ENCODE assay signal across 15 mouse cellular contexts in the genomic region with DNA sequence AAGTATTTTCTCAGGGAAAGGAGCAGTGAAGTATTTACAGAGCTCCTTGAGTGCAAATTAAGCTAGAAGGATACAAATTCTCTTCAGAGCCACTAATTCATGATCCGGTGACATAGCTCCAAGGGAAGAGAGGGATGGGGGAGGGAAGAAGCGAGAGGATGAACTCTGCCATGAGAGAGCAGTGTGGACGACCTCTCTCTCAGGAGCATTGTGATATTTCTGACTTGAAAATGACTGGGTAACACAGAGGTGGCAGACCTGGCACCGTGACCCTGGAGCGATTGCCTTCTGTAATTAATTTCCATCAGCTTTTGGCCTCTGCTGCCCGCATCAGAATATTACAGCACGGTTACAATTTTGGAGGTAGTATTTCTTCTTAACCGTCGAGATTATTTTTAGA. TPM values are rescaled to one million over a fixed set of nuclear protein-coding genes. Genes with fewer than 3 reads are reported as not detected.
A peak's percentile ranks its signal among the peaks of the same experiment; 100 is the strongest.
DNase-seq lines count a peak whose midpoint lies in the region; ATAC-seq lines count a peak whose summit lies in the region.
"Had no signal": no experiment of that assay in that cellular context is flagged by ENCODE, and none has a peak within 500 bp of the region (broad histone marks: within the 10 kb centered on the region; RNA-seq: fewer than 3 reads in every experiment).

No protein-coding gene starts in this region.

- DNase-seq in forebrain, embryonic 10.5 days (ENCODE audit: extremely low spot score, low spot score), result no peak
- DNase-seq in forebrain, embryonic 11.5 days (ENCODE audit: low spot score), result no peak
- no peak for DNase-seq in liver, embryonic 11.5 days (ENCODE audit: low spot score)
- no peak for DNase-seq in liver
- no peak for DNase-seq in embryonic facial prominence, embryonic 14.5 days (ENCODE audit: low spot score)
- DNase-seq in hindbrain, embryonic 10.5 days (ENCODE audit: low spot score), result no peak
- DNase-seq: cerebellum, adult 8-10 months; kidney, adult 8-10 months; left cerebral cortex, postnatal 4 days; retina, postnatal 1 day; thymus, postnatal 4 days had no signal

- WGBS in forebrain, embryonic 10.5 days, result 65% methylated on average over 9 of the region's 9 CpGs
- WGBS in forebrain, embryonic 11.5 days, result 63% methylated on average over 9 of the region's 9 CpGs
- WGBS in liver, embryonic 11.5 days, result 61% methylated on average over 9 of the region's 9 CpGs
- 49% methylated on average over 9 of the region's 9 CpGs for WGBS in embryonic facial prominence, embryonic 14.5 days
- 45% methylated on average over 9 of the region's 9 CpGs for WGBS in limb, embryonic 13.5 days
- 68% methylated on average over 9 of the region's 9 CpGs for WGBS in hindbrain, embryonic 10.5 days

- no peaks in the 10 kb centered on the region for H3K9me3 ChIP-seq in forebrain, embryonic 10.5 days
- H3K9me3 ChIP-seq in forebrain, embryonic 11.5 days (ENCODE audit: control insufficient read depth, low read length), result no peaks in the 10 kb centered on the region
- no peaks in the 10 kb centered on the region for H3K9me3 ChIP-seq in liver, embryonic 11.5 days (ENCODE audit: control insufficient read depth, low read length)
- H3K9me3 ChIP-seq in embryonic facial prominence, embryonic 14.5 days (ENCODE audit: control insufficient read depth, low read length), result no peaks in the 10 kb centered on the region
- no peaks in the 10 kb centered on the region for H3K9me3 ChIP-seq in limb, embryonic 13.5 days
- no peaks in the 10 kb centered on the region for H3K9me3 ChIP-seq in hindbrain, embryonic 10.5 days
- H3K9me3 ChIP-seq: embryonic facial prominence, embryonic 13.5 days; neural tube, embryonic 12.5 days had no signal

- H3K27ac ChIP-seq in forebrain, embryonic 10.5 days, result 0 out of 2 replicates have a peak overlapping the region, but pooled peaks have one; percentile 21
- H3K27ac ChIP-seq in forebrain, embryonic 11.5 days (ENCODE audit: low read depth, low read length), result no peak overlapping the region
- no peak overlapping the region for H3K27ac ChIP-seq in liver, embryonic 11.5 days (ENCODE audit: low read depth, low read length)
- no peak overlapping the region; the same call in 1 of the 2 replicates for H3K27ac ChIP-seq in embryonic facial prominence, embryonic 14.5 days (replicated peaks; ENCODE audit: low read depth, low read length)
- H3K27ac ChIP-seq in limb, embryonic 13.5 days, result peak overlapping the region; percentile 48; the same call in 1 of the 2 replicates
- no peak overlapping the region for H3K27ac ChIP-seq in hindbrain, embryonic 10.5 days
- H3K27ac ChIP-seq: embryonic facial prominence, embryonic 13.5 days; neural tube, embryonic 12.5 days had no signal

- ATAC-seq in forebrain, embryonic 11.5 days (replicated peaks; ENCODE audit: low FRiP score), result no peak
- ATAC-seq in liver, embryonic 11.5 days (replicated peaks; ENCODE audit: low FRiP score), result no peak
- no peak for ATAC-seq in embryonic facial prominence, embryonic 14.5 days (ENCODE audit: low read depth)
- no peak for ATAC-seq in limb, embryonic 13.5 days (ENCODE audit: low FRiP score, low read depth)
- no peak for ATAC-seq in erythroid progenitor cell, adult 5-6 weeks (replicated peaks; ENCODE audit: low FRiP score, poor library complexity, severe bottlenecking)

- no peak overlapping the region for H3K4me2 ChIP-seq in forebrain, embryonic 11.5 days (ENCODE audit: low read depth, low read length, severe bottlenecking)
- H3K4me2 ChIP-seq in liver, embryonic 11.5 days, result peak overlapping the region; percentile 45
- no peak overlapping the region for H3K4me2 ChIP-seq in embryonic facial prominence, embryonic 14.5 days (ENCODE audit: low read depth, low read length)
- peak overlapping the region; percentile 24 for H3K4me2 ChIP-seq in limb, embryonic 13.5 days (replicated peaks)
- H3K4me2 ChIP-seq: embryonic facial prominence, embryonic 13.5 days; neural tube, embryonic 12.5 days had no signal

- H3K4me1 ChIP-seq in forebrain, embryonic 10.5 days, result peaks cover 18% of the 10 kb centered on the region
- 0 out of 2 replicates have a peak, but pooled peaks cover 2% of the 10 kb centered on the region for H3K4me1 ChIP-seq in forebrain, embryonic 11.5 days (replicated peaks; ENCODE audit: control insufficient read depth, insufficient read depth, low read length)
- H3K4me1 ChIP-seq in liver, embryonic 11.5 days (replicated peaks; ENCODE audit: control insufficient read depth, insufficient read depth, low read length), result peaks cover 8% of the 10 kb centered on the region
- 0 out of 2 replicates have a peak, but pooled peaks cover 4% of the 10 kb centered on the region for H3K4me1 ChIP-seq in embryonic facial prominence, embryonic 14.5 days (ENCODE audit: control insufficient read depth, insufficient read depth, low read length)
- H3K4me1 ChIP-seq in limb, embryonic 13.5 days, result peaks cover 14% of the 10 kb centered on the region
- peaks cover 13% of the 10 kb centered on the region for H3K4me1 ChIP-seq in hindbrain, embryonic 10.5 days (replicated peaks)

- no peaks in the 10 kb centered on the region for H3K36me3 ChIP-seq in forebrain, embryonic 10.5 days (replicated peaks)
- H3K36me3 ChIP-seq in forebrain, embryonic 11.5 days (ENCODE audit: control insufficient read depth, insufficient read depth, low read length), result no peaks in the 10 kb centered on the region
- no peaks in the 10 kb centered on the region for H3K36me3 ChIP-seq in liver, embryonic 11.5 days (ENCODE audit: control insufficient read depth, insufficient read depth, low read length)
- H3K36me3 ChIP-seq in embryonic facial prominence, embryonic 14.5 days (ENCODE audit: control insufficient read depth, insufficient read depth, low read length), result no peaks in the 10 kb centered on the region
- H3K36me3 ChIP-seq in limb, embryonic 13.5 days, result no peaks in the 10 kb centered on the region
- H3K36me3 ChIP-seq in hindbrain, embryonic 10.5 days, result no peaks in the 10 kb centered on the region
- H3K36me3 ChIP-seq: embryonic facial prominence, embryonic 13.5 days; neural tube, embryonic 12.5 days had no signal

- H3K4me3 ChIP-seq in forebrain, embryonic 10.5 days, result no peak overlapping the region
- no peak overlapping the region for H3K4me3 ChIP-seq in forebrain, embryonic 11.5 days (ENCODE audit: low read depth, low read length)
- peak overlapping the region; percentile 26; the same call in 1 of the 2 replicates for H3K4me3 ChIP-seq in liver, embryonic 11.5 days (ENCODE audit: low read depth, low read length)
- 0 out of 2 replicates have a peak overlapping the region, but pooled peaks have one; percentile 2 for H3K4me3 ChIP-seq in embryonic facial prominence, embryonic 14.5 days (ENCODE audit: low read depth, low read length)
- peak overlapping the region; percentile 21 for H3K4me3 ChIP-seq in limb, embryonic 13.5 days
- no peak overlapping the region for H3K4me3 ChIP-seq in hindbrain, embryonic 10.5 days
- H3K4me3 ChIP-seq: embryonic facial prominence, embryonic 13.5 days; neural tube, embryonic 12.5 days had no signal

- no peaks in the 10 kb centered on the region for H3K27me3 ChIP-seq in forebrain, embryonic 10.5 days (ENCODE audit: poor library complexity, severe bottlenecking)
- no peaks in the 10 kb centered on the region for H3K27me3 ChIP-seq in forebrain, embryonic 11.5 days (ENCODE audit: control insufficient read depth, insufficient read depth, low read length)
- H3K27me3 ChIP-seq in liver, embryonic 11.5 days (replicated peaks; ENCODE audit: control insufficient read depth, insufficient read depth, low read length), result no peaks in the 10 kb centered on the region
- no peaks in the 10 kb centered on the region for H3K27me3 ChIP-seq in embryonic facial prominence, embryonic 14.5 days (replicated peaks; ENCODE audit: control insufficient read depth, insufficient read depth, low read length)
- no peaks in the 10 kb centered on the region for H3K27me3 ChIP-seq in limb, embryonic 13.5 days
- H3K27me3 ChIP-seq in hindbrain, embryonic 10.5 days (ENCODE audit: insufficient read depth, poor library complexity, severe bottlenecking), result no peaks in the 10 kb centered on the region
- H3K27me3 ChIP-seq: embryonic facial prominence, embryonic 13.5 days; neural tube, embryonic 12.5 days had no signal

- no peak overlapping the region for H3K9ac ChIP-seq in forebrain, embryonic 11.5 days (ENCODE audit: low read length)
- H3K9ac ChIP-seq in liver, embryonic 11.5 days (ENCODE audit: low read depth, low read length), result peak overlapping the region; percentile 50; the same call in 1 of the 2 replicates
- H3K9ac ChIP-seq in embryonic facial prominence, embryonic 14.5 days (ENCODE audit: low read depth, low read length), result no peak overlapping the region
- H3K9ac ChIP-seq in limb, embryonic 13.5 days, result no peak overlapping the region
- H3K9ac ChIP-seq: embryonic facial prominence, embryonic 13.5 days; neural tube, embryonic 12.5 days had no signal

RNA-seq across cellular contexts. Expression of a gene that starts 17.2 kb away (rescaled TPM):
- polyA plus RNA-seq in forebrain, embryonic 10.5 days (2016; fragmentation: Nextera tagmentation; extraction: Ambion mirVana), result 408 and 417 TPM in 2 replicates
- polyA plus RNA-seq in forebrain, embryonic 11.5 days (2014; fragmentation: Nextera tagmentation; extraction: Ambion mirVana), result 372 and 395 TPM in 2 replicates
- 428 and 442 TPM in 2 replicates for polyA plus RNA-seq in liver, embryonic 11.5 days (2014; fragmentation: Nextera tagmentation; extraction: Ambion mirVana)
- polyA plus RNA-seq in embryonic facial prominence, embryonic 14.5 days (2014; fragmentation: Nextera tagmentation; extraction: Ambion mirVana), result 690 and 724 TPM in 2 replicates
- polyA plus RNA-seq in limb, embryonic 13.5 days (2015; fragmentation: Nextera tagmentation; extraction: Ambion mirVana), result 700 and 703 TPM in 2 replicates
- polyA plus RNA-seq in hindbrain, embryonic 10.5 days (2016; fragmentation: Nextera tagmentation; extraction: Ambion mirVana), result 427 and 441 TPM in 2 replicates
- 108 and 111 TPM in 2 replicates for total RNA-seq in erythroid progenitor cell, adult 5-6 weeks (2015; ENCODE audit: low replicate concordance)
- 28.0 and 45.2 TPM in 2 replicates for total RNA-seq in erythroid progenitor cell, adult 5-6 weeks (2017; ENCODE audit: low replicate concordance)

RNA-seq across cellular contexts. Expression of a gene that starts 17.4 kb away (rescaled TPM):
- 1.6 and 2.2 TPM in 2 replicates for polyA plus RNA-seq in forebrain, embryonic 10.5 days (2016; fragmentation: Nextera tagmentation; extraction: Ambion mirVana)
- 2.8 and 4.0 TPM in 2 replicates for polyA plus RNA-seq in forebrain, embryonic 11.5 days (2014; fragmentation: Nextera tagmentation; extraction: Ambion mirVana)
- polyA plus RNA-seq in liver, embryonic 11.5 days (2014; fragmentation: Nextera tagmentation; extraction: Ambion mirVana), result 5.8 and 7.3 TPM in 2 replicates
- 53.1 and 61.5 TPM in 2 replicates for polyA plus RNA-seq in embryonic facial prominence, embryonic 14.5 days (2014; fragmentation: Nextera tagmentation; extraction: Ambion mirVana)
- polyA plus RNA-seq in limb, embryonic 13.5 days (2015; fragmentation: Nextera tagmentation; extraction: Ambion mirVana), result 15.0 and 15.2 TPM in 2 replicates
- polyA plus RNA-seq in hindbrain, embryonic 10.5 days (2016; fragmentation: Nextera tagmentation; extraction: Ambion mirVana), result 0.99 and 2.7 TPM in 2 replicates
- 0.42 TPM in 1 of 2 replicates, not detected in the other for total RNA-seq in erythroid progenitor cell, adult 5-6 weeks (2015; ENCODE audit: low replicate concordance)
- total RNA-seq in erythroid progenitor cell, adult 5-6 weeks (2017; ENCODE audit: low replicate concordance), result 2.1 TPM in 1 of 2 replicates, not detected in the other

Comparison
In these comparisons a context has a peak if more than half of its experiments do, and no peak if none do; other contexts are left out.
1. H3K27ac ChIP-seq: peak in forebrain, embryonic 10.5 days (single experiment) and limb, embryonic 13.5 days (single experiment); none in forebrain, embryonic 11.5 days (single experiment), liver, embryonic 11.5 days (single experiment), embryonic facial prominence, embryonic 14.5 days (single experiment) and hindbrain, embryonic 10.5 days (single experiment).
2. H3K4me3 ChIP-seq: peak in liver, embryonic 11.5 days (single experiment), embryonic facial prominence, embryonic 14.5 days (single experiment) and limb, embryonic 13.5 days (single experiment); none in forebrain, embryonic 10.5 days (single experiment), forebrain, embryonic 11.5 days (single experiment) and hindbrain, embryonic 10.5 days (single experiment).
3. H3K4me2 ChIP-seq: peak in liver, embryonic 11.5 days (single experiment) and limb, embryonic 13.5 days (single experiment); none in forebrain, embryonic 11.5 days (single experiment) and embryonic facial prominence, embryonic 14.5 days (single experiment).